Mouse (Mus musculus) megakaryocyte-erythroid progenitor cell, adult 5-6 weeks (primary cell): ENCODE measurements around the gene Nptn. TPM values are rescaled to one million over a fixed set of nuclear protein-coding genes. Genes with fewer than 3 reads are reported as not detected.

Source experiments
- ATAC-seq: replicated peaks from 2 replicates; pipeline ENCODE4 v1.8.0; 2016; ENCODE audit warnings: mild to moderate bottlenecking, inconsistent platforms; ENCODE audit not compliant: severe bottlenecking, poor library complexity, low FRiP score, low TSS enrichment
- total RNA-seq, 2 experiments: library from RNA; stranded (forward) in 1 of 2; stranded (reverse) in 1 of 2; fragments of 200-1000, 215-1000 nt in 1 of 2; fragments of >200 nt in 1 of 2; fragmentation: Nextera tagmentation in 1 of 2; gene quantifications; 2 replicates each; pipeline ENCODE4 v1.2.3; 2014 to 2017

The Nptn gene
- total RNA-seq, 2 experiments from 2014 or later, result 73.2 to 165 TPM

DNA sequence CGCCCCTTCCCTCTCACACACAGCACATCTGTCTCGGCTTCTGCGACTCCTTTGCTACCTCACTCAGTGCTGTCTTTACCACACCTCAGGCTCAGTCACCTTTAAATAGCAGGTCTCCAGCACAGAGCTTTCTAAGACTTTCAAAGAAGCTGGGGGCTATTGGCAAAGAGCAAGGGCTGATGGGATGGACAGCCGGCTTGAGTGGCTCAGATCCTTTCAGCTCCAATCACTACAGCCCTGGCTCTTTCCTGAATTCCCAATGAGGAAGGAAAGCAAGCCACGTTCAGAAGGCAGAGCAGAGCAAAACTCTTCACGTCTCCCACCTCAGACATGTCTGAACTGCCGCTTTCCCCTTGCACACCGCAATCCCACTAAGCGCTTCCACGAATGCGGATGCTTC is 92.7 kb downstream of the Nptn start:
- ATAC-seq, result no peak

DNA sequence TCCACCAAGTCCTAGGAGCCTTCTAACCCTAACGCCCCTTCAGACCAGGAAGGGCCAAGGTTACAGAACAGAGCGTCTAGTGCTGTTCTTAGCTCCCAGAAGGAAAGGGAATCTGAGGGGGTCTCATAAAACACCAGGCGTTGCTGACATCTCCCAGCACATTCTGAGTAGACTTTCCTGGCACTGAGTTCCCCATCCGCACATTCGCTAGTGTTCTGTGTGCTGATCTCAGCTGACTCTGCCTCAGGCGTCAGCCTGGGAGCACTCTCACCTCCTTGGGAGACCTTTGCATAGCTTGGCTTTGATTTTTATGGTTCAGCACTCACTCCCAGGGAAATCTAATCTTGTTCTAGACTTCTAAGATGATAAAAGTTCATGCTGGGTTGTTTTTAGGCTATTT is 93.3 kb downstream of the Nptn start:
- ATAC-seq, result no peak

DNA sequence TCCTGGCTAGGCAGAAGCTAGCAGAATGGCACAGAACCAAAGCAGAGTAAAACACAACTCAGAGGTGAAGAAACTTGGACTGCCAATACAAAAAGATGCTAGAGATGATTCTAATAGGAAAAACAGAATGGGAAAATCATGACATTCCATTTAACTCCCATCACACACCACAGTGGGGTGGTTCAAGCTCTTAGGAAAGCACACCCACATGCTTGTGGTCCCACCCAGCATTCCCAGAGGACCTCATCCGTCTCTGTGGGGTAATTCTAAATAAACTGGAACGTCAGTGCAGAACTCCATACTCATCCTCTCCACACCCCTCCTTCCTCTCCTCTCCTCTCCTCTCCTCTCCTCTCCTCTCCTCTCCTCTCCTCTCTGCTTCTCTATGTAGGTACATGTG is 99.4 kb downstream of the Nptn start:
- no peak for ATAC-seq

DNA sequence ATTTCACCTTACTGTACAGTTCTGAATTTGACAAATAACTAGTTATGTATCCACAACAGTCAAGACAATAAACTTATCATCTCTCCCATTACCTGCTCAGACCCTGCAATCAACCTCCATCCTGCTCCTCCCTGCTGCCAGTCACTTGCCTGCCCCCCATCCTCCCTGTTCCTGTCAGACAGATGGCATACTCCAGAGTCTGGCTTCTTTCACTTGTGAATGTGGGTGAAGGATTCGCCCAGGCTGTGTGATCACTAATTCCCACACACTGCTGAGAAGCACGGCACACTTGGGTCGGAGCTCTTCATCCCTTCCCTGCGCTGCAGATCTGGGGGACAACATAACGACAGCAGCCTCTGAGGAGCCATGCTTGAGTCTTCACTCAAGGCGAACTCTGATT is 100.1 kb downstream of the Nptn start:
- no peak for ATAC-seq

DNA sequence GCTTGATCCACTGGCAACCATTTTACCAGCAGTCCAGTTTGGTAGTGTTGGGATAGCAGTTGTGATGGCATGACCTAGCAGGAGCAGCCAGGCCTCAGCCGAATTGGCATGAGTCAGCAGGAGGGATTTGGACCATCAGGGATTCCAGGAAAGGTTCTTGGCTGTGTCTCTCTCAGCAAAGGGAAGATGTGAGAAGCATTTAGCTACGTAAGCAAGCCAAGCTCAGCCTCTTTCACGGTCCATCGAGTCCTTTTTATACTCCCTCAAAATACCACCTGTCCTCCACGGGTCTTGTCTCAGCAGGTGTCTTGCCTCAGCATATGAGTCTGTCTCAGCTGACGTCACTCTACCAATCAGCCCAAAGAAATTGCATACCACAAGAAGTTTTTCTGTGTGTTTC is 101.3 kb downstream of the Nptn start:
- no peak for ATAC-seq

DNA sequence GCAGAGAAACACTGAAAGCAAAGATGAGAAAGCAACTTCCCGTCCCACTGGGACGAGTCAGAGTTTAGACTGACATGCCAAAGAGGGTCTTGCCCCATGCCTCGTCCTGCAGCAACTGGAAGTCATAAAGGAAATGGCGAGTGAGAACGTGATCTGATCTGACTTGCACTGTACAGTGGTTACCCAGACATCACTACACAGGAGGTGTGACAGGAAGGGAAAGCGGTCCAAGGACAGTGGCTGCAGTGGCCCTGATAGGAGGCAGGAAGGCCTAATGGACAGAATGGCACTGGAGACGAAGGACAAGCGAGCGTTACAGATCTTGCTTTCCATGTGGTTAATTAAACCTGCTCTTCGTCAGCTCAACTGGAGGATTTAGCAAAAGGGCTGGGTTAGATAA is 103.2 kb downstream of the Nptn start:
- no peak for ATAC-seq

DNA sequence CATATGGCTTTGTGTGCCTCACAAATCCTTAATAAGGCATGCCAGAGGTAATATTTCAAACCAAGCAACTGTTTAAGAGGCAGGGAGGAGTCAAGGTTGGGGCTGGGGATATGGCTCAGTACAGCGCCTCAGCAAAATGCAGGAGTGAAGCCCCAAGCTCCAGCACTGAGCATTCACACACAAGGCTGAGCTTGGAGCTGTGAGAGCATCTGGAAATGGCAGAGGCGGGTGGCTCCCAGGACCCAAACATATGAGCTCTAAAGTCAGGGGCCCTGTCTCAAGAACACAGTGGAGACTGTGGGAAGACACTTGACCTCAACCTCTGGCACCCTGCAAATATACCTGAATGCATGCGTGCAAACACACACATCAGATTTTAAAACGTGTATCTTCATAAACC is 106.0 kb downstream of the Nptn start:
- ATAC-seq, result no peak

DNA sequence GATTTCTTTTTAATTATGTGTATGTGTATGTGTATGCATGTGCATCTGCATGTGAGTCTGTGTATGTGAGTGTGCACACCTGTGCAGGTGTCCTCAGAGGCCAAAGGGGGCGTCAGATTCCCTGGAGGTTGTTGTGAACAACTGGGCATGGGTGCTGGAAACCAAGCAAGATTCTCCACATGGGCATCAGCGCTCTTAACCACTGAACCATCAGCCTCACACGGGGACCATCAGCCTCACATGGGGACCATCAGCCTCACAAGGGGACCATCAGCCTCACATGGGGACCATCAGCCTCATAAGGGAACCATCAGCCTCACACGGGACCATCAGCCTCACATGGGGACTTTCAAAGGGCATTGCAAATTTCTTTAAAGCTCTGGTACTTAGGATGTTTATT is 108.7 kb downstream of the Nptn start:
- no peak for ATAC-seq

DNA sequence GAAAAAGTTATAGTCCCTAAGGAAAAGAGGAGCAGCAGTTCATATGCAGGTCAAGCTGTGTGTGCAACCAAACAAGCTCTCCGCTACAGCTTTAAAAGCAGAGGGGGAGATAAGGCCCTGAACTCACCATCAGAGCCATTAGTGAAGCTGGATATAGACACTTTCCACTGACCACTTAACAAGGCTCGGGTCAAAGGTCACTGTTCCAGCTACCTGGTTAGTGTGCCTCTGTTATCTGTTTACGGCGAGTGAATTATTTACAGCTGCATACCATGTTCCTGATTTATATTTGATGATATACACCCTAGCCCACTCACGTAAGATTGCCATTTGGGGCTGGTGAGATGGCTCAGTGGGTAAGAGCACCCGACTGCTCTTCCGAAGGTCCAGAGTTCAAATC is 109.4 kb downstream of the Nptn start:
- no peak for ATAC-seq

DNA sequence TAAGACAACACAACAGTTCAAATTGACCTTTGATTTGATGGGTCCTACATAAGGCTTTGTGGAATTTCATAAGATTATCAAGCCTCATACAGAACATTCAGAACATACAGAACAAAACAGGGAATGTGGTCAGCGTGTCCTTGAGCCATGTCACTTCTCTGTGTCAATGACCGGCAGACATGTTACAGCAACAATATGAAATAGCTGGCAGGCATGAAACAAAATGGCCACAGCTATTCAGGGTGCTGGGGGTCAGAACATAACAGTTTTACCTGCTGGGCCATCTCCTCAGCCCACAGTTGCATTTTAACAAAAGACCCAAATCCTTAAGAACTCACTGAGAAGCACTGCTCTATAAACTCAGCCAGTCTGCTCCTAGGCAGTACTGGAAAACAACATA is 116.4 kb downstream of the Nptn start:
- no peak for ATAC-seq

DNA sequence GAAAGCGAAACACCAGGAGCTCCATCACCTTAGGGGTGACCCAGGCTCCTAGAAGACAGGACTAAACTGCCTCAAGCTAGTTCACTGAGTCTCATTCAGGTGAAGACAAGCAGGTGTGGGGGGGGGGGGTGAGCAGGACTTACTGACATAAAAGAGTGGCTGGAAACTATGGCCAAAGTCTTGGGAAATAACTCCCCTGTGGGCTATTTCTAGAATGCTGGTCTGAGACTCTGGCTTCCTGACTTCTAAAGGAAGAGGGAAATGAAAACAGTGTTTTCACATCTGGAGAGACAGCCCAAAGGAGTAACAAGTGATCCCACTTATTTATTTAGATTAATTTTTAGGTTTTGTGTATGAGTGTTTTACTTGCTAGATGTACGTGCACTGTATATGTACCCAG is 119.7 kb downstream of the Nptn start:
- no peak for ATAC-seq

DNA sequence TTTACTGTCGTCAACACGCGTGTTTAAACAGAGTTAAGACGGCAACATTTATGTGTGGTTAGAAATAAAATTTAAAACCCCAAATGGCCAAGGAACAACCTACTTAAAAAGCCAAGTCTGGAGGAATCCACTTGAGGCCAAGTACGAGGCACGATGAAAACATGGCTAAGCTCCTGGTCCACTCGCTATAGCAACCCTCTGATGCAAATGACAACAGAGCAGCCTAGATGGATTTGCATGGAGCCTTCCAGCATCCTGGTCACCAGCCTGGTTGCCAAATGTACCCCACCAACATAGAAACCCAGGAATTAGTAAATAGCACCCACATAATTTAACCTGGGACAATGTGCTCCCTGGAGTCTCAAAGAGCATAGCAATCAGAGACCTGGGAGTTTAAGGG is 121.7 kb downstream of the Nptn start:
- ATAC-seq, result no peak

DNA sequence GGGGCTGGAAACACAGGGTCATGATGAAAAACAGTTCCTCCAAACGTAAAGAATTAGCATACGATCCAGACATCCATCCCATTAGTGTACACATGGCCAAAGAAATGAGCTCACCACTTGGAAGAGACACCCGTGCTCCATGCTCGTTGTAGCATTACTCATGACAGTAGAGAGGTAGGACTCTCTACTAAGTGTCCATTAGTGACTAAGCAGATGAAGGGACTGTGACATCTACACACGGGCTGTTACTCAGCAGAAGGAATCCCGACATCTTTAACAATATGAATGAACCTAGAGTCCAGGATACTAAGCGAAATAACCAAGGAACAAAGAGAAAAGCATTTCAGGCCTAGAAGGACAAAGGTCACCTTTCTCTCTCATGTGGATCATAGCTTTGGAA is 124.0 kb downstream of the Nptn start:
- ATAC-seq, result no peak

Other genes with a start within 250 kb of the Nptn start
- not detected in 2 replicates for gene Tbc1d21, start 211.8 kb upstream of the Nptn start, total RNA-seq (2014; fragmentation: Nextera tagmentation)
- not detected in 2 replicates for gene Tbc1d21, start 211.8 kb upstream of the Nptn start, total RNA-seq (2017)
- not detected in 2 replicates for gene Insyn1, start 93.6 kb upstream of the Nptn start, total RNA-seq (2014; fragmentation: Nextera tagmentation)
- gene Insyn1, start 93.6 kb upstream of the Nptn start, total RNA-seq (2017), result not detected in 2 replicates
- gene Cd276, start 26.8 kb upstream of the Nptn start, total RNA-seq (2014; fragmentation: Nextera tagmentation), result 0.45 TPM in 1 of 2 replicates, not detected in the other
- not detected in 2 replicates for gene Cd276, start 26.8 kb upstream of the Nptn start, total RNA-seq (2017)
- 15.3 and 34.7 TPM in 2 replicates for gene Rec114, start 161.7 kb downstream of the Nptn start, total RNA-seq (2014; fragmentation: Nextera tagmentation)
- gene Rec114, start 161.7 kb downstream of the Nptn start, total RNA-seq (2017), result 36.9 and 51.4 TPM in 2 replicates
- not detected in 2 replicates for gene Hcn4, start 241.2 kb downstream of the Nptn start, total RNA-seq (2014; fragmentation: Nextera tagmentation)
- gene Hcn4, start 241.2 kb downstream of the Nptn start, total RNA-seq (2017), result not detected in 2 replicates